Comparison of ENCODE assay signal across 8 mouse cellular contexts in genomic region chr2:103456646-103457045, GRCm38 (mm10). TPM values are rescaled to one million over a fixed set of nuclear protein-coding genes. Genes with fewer than 3 reads are reported as not detected.
DNase-seq lines count a peak whose midpoint lies in the region; ATAC-seq and TF ChIP-seq lines count a peak whose summit lies in the region.

No protein-coding gene starts in this region.

- peak; percentile 99 for TF ChIP-seq CTCF in lung, adult 2 months (IDR thresholded peaks at IDR 0.05; ENCODE audit: insufficient read depth, low read length)
- TF ChIP-seq CTCF in olfactory bulb, adult 2 months (IDR thresholded peaks at IDR 0.05; ENCODE audit: insufficient read depth, low read depth, low read length): peak; percentile 84

- no peaks in the 10 kb centered on the region for H3K4me1 ChIP-seq in lung, adult 2 months (ENCODE audit: control insufficient read depth, insufficient read depth, low read length)
- H3K4me1 ChIP-seq in olfactory bulb, adult 2 months (ENCODE audit: control insufficient read depth, insufficient read depth, low read length): 0 out of 2 replicates have a peak, but pooled peaks cover 2% of the 10 kb centered on the region

- H3K4me3 ChIP-seq in lung, adult 2 months (replicated peaks; ENCODE audit: extremely low read depth, low read depth, low read length): no peak overlapping the region
- no peak overlapping the region for H3K4me3 ChIP-seq in olfactory bulb, adult 2 months (ENCODE audit: insufficient read depth, low read depth, low read length)

- intact Hi-C loops in heart, postnatal 25 days (cut with DNase I): loop anchor here (1.0 to 10.0 kb wide), 2 partner anchors 91 to 268 kb away; no protein-coding TSS in a partner anchor

- H3K27ac ChIP-seq in olfactory bulb, adult 2 months (ENCODE audit: insufficient read depth, low read depth, low read length): no peak overlapping the region

- ATAC-seq in erythroid progenitor cell, adult 5-6 weeks (replicated peaks; ENCODE audit: low FRiP score, poor library complexity, severe bottlenecking): peak; percentile 62

- no peak for TF ChIP-seq POLR2A in lung, adult 2 months (IDR thresholded peaks at IDR 0.05; ENCODE audit: borderline replicate concordance, extremely low read depth, low read depth, low read length)
- TF ChIP-seq POLR2A in olfactory bulb, adult 2 months (IDR thresholded peaks at IDR 0.05; ENCODE audit: insufficient read depth, low read depth, low read length): no peak

- 15% methylated on average over 10 of the region's 10 CpGs for WGBS in lung, adult 2 months
- 20% methylated on average over 10 of the region's 10 CpGs for WGBS in olfactory bulb, adult 2 months

- peak; percentile 81 to 84 for DNase-seq in CD8-positive naive resting alpha-beta T cell, adult 2 months (ENCODE audit: low read depth in 2 of 2, low spot score in 2 of 2)
- peak; percentile 89 for DNase-seq in brain, adult 2 months (ENCODE audit: low read depth, low spot score)
- DNase-seq in heart, postnatal 25 days (ENCODE audit: low spot score): peak; percentile 23
- DNase-seq in kidney, postnatal 4 days: peak; percentile 90 to 91
- peak; percentile 84 for DNase-seq in lung, adult 2 months
- peak; percentile 41 to 58 for DNase-seq in thymus, adult 18-20 months

RNA-seq across cellular contexts. Expression of gene Cat, which starts 28.3 kb away (rescaled TPM):
- total RNA-seq in erythroid progenitor cell, adult 5-6 weeks (2015; ENCODE audit: low replicate concordance): 137 and 155 TPM in 2 replicates
- total RNA-seq in erythroid progenitor cell, adult 5-6 weeks (2017; ENCODE audit: low replicate concordance): 40.8 and 55.7 TPM in 2 replicates
- 100 to 1,000 TPM; 199 to 201 TPM for total RNA-seq in heart, postnatal 25 days (2021)
- polyA plus RNA-seq in lung, adult 2 months (2012; rRNA removed): 161 and 196 TPM in 2 replicates
- polyA plus RNA-seq in olfactory bulb, adult 2 months (2012; ENCODE audit: insufficient read depth, insufficient read length, low replicate concordance, missing spikeins): not detected in 2 replicates

RNA-seq across cellular contexts. Expression of gene Elf5, which starts 45.2 kb away (rescaled TPM):
- total RNA-seq in erythroid progenitor cell, adult 5-6 weeks (2015; ENCODE audit: low replicate concordance): not detected in 2 replicates
- total RNA-seq in erythroid progenitor cell, adult 5-6 weeks (2017; ENCODE audit: low replicate concordance): not detected in 2 replicates
- total RNA-seq in heart, postnatal 25 days (2021): not detected
- polyA plus RNA-seq in lung, adult 2 months (2012; rRNA removed): 32.8 and 55.4 TPM in 2 replicates
- not detected in 2 replicates for polyA plus RNA-seq in olfactory bulb, adult 2 months (2012; ENCODE audit: insufficient read depth, insufficient read length, low replicate concordance, missing spikeins)

Comparison
In these comparisons a context has a peak if more than half of its experiments do, and no peak if none do; other contexts are left out.
1. DNase-seq: peak in every context shown above with its lines; median percentile 90 in kidney, postnatal 4 days; 89 in brain, adult 2 months; 84 in lung, adult 2 months; 82 in CD8-positive naive resting alpha-beta T cell, adult 2 months; 50 in thymus, adult 18-20 months; 23 in heart, postnatal 25 days.